Mouse (Mus musculus) intestine, embryonic 16.5 days (tissue): ENCODE data around the gene Fam240a. TPM values are rescaled to one million over a fixed set of nuclear protein-coding genes. Genes with fewer than 3 reads are reported as not detected.

Experiments used
- ATAC-seq: fragments of 200-750 bp; cut with Nextera tagmentation; 2 replicates; pipeline ENCODE4 v1.8.0; 2017; ENCODE audit warnings: moderate TSS enrichment, moderate library complexity
- H3K27ac ChIP-seq: fragments of 300-500 bp; sonication (generic); 2 replicates; pipeline ENCODE4 v1.5.1; 2014; ENCODE audit warnings: mild to moderate bottlenecking, low read length
- H3K27me3 ChIP-seq: fragments of 300-500 bp; sonication (generic); replicated peaks from 2 replicates; pipeline ENCODE4 v1.6.1; 2014; ENCODE audit warnings: low read length, control low read depth, mixed read lengths; ENCODE audit not compliant: control insufficient read depth, insufficient read depth
- H3K36me3 ChIP-seq: fragments of 300-500 bp; sonication (generic); 2 replicates; pipeline ENCODE4 v1.6.1; 2014; ENCODE audit warnings: low read length, control low read depth; ENCODE audit not compliant: control insufficient read depth, insufficient read depth
- H3K4me1 ChIP-seq: fragments of 300-500 bp; sonication (generic); 2 replicates; pipeline ENCODE4 v1.6.1; 2014; ENCODE audit warnings: low read length, control low read depth, mixed read lengths; ENCODE audit not compliant: control insufficient read depth, insufficient read depth
- H3K4me2 ChIP-seq: fragments of 300-500 bp; sonication (generic); 2 replicates; pipeline ENCODE4 v1.6.1; 2014; ENCODE audit warnings: low read depth, low read length, control low read depth
- H3K4me3 ChIP-seq: fragments of 300-500 bp; sonication (generic); 2 replicates; pipeline ENCODE4 v1.5.1; 2014; ENCODE audit warnings: mild to moderate bottlenecking, low read length
- H3K9ac ChIP-seq: fragments of 300-500 bp; sonication (generic); 2 replicates; pipeline ENCODE4 v1.6.1; 2014; ENCODE audit warnings: low read depth, low read length
- H3K9me3 ChIP-seq: fragments of 300-500 bp; sonication (generic); 2 replicates; pipeline ENCODE4 v1.6.1; 2016; ENCODE audit warnings: low read length, control low read depth; ENCODE audit not compliant: control insufficient read depth
- WGBS: fragments of 180-500 bp; shearing (Covaris S2); extraction: QIAGEN DNeasy Blood & Tissue Kit; methylation state at CpG from one replicate; pipeline ENCODE4 v1.1.7; 2014; 5-methylcytosine and 5-hydroxymethylcytosine counted together
- polyA plus RNA-seq: library from polyadenylated mRNA; unstranded; fragments of >200 nt; fragmentation: Nextera tagmentation; extraction: Ambion mirVana; gene quantifications from 2 replicates; pipeline ENCODE4 v1.2.1, GENCODE M21; 2015

Fam240a gene
- polyA plus RNA-seq, 1 experiment from 2014 or later, result not detected

DNA sequence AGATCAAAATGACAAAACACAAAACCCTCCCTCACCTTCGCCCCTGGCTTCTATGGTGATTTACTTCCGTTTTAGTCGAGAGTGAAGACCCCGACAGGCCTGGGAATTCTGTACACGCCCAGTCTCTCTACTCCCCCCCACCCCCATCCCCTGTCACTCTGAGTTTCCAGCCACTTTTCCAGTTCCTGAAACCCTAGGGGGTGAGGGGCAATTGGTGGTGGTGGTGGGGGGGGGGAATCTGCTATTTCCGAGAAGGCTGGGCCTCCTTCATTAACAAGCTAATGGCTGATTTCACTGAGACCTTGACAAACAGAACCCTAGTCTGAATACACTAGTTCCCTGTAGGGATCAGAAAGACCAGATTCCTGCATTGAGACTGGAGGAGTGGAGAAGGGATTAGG, 30.6 kb upstream of the Fam240a start:
- Histone ChIP-seq H3K36me3 (no peaks in the 10 kb centered on the region), H3K27me3 (peaks cover 24% of the 10 kb centered on the region), H3K9me3 (no peaks in the 10 kb centered on the region), H3K4me1 (no peaks in the 10 kb centered on the region; the same call in 1 of the 2 replicates), H3K4me2 (no peak overlapping the region), H3K27ac (no peak overlapping the region), H3K4me3 (no peak overlapping the region), H3K9ac (no peak overlapping the region)
- WGBS, result 26% methylated on average over 6 of the region's 6 CpGs
- no peak for ATAC-seq

DNA sequence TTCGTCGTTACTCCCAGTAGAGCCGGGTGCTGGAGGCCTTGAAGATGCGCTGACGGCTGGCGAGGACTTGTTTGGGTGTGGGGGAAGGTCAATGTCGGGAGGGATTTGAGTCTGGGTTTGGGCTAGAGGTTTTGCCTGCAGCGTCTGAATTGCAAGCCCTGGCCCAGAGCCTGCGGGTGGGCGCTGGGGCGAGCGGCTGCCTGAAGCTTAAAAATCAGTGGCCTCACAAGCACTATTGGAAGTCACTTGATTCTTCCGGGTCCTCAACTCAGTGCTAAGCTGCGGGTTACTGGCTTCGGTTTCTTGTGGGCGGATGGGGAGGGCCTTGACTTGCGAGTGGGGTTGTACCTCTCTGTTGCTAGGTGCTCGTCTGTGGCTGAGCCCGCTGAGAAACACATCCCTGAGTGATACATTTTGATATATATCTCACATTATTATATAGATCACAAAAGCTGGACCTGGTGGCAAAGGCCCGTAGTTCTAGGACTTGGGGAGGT, 29.9 kb upstream of the Fam240a start:
- ATAC-seq, result no peak
- H3K27me3 ChIP-seq, result peaks cover 24% of the 10 kb centered on the region
- no peak overlapping the region for H3K4me2 ChIP-seq
- no peak overlapping the region for H3K9ac ChIP-seq
- no peaks in the 10 kb centered on the region; the same call in 1 of the 2 replicates for H3K4me1 ChIP-seq
- H3K36me3 ChIP-seq, result no peaks in the 10 kb centered on the region
- 33% methylated on average over 20 of the region's 20 CpGs for WGBS
- no peak overlapping the region for H3K4me3 ChIP-seq
- H3K9me3 ChIP-seq, result no peaks in the 10 kb centered on the region
- H3K27ac ChIP-seq, result no peak overlapping the region

GRCm38 (mm10) chr9:110945926-110946325, 29.3 kb upstream of the Fam240a start, which contains the start of gene Tdgf1:
TSS of gene Tdgf1 (minus strand) at chr9:110946158.
- H3K27ac ChIP-seq, result no peak within 1 kb of the TSS
- H3K9ac ChIP-seq, result no peak within 1 kb of the TSS
- H3K27me3 ChIP-seq, result peaks cover 24% of the 10 kb centered on the region
- H3K4me3 ChIP-seq, result no peak within 1 kb of the TSS; the same call in 1 of the 2 replicates
- no peaks in the 10 kb centered on the region; the same call in 1 of the 2 replicates for H3K4me1 ChIP-seq
- ATAC-seq, result no peak
- H3K4me2 ChIP-seq, result no peak within 1 kb of the TSS
- 21% methylated on average over 11 of the region's 11 CpGs for WGBS
- H3K36me3 ChIP-seq, result no peaks in the 10 kb centered on the region
- no peaks in the 10 kb centered on the region for H3K9me3 ChIP-seq

- no peaks in the 10 kb centered on the region for H3K9me3 ChIP-seq
- H3K4me1 ChIP-seq, result no peaks in the 10 kb centered on the region; the same call in 1 of the 2 replicates
- ATAC-seq, result no peak
- 7% methylated on average over 18 of the region's 18 CpGs for WGBS
- no peak overlapping the region for H3K27ac ChIP-seq
- no peak overlapping the region; the same call in 1 of the 2 replicates for H3K4me3 ChIP-seq
- H3K4me2 ChIP-seq, result no peak overlapping the region
- no peaks in the 10 kb centered on the region for H3K36me3 ChIP-seq
- H3K27me3 ChIP-seq, result peaks cover 24% of the 10 kb centered on the region
- H3K9ac ChIP-seq, result no peak overlapping the region
Measured at GRCm38 (mm10) chr9:110945343-110945742, 28.7 kb upstream of the Fam240a start.

DNA sequence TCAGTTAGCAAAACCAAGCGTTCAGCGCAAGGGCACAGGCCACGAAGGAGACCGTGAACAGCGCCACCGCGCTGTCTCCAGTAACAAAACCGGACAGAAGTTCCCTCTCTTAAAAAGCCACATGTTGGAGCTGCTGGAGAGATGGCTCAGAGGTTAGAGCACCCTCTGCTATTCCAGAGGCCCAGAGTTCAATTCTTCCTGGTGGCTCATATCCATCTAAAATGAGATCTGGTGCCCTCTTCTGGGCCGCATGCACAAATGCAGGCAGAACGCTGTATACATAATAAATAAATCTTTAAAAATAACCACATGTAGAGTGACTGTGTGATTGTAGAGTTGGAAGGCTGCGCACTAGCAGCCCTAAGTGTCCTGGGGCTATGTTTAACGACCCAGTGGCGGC, 27.6 kb upstream of the Fam240a start:
- Histone ChIP-seq H3K9ac (no peak overlapping the region), H3K36me3 (no peaks in the 10 kb centered on the region), H3K9me3 (no peaks in the 10 kb centered on the region), H3K27ac (no peak overlapping the region), H3K27me3 (peaks cover 24% of the 10 kb centered on the region), H3K4me3 (no peak overlapping the region), H3K4me1 (no peaks in the 10 kb centered on the region; the same call in 1 of the 2 replicates), H3K4me2 (no peak overlapping the region)
- ATAC-seq, result no peak
- 32% methylated on average over 13 of the region's 13 CpGs for WGBS

DNA sequence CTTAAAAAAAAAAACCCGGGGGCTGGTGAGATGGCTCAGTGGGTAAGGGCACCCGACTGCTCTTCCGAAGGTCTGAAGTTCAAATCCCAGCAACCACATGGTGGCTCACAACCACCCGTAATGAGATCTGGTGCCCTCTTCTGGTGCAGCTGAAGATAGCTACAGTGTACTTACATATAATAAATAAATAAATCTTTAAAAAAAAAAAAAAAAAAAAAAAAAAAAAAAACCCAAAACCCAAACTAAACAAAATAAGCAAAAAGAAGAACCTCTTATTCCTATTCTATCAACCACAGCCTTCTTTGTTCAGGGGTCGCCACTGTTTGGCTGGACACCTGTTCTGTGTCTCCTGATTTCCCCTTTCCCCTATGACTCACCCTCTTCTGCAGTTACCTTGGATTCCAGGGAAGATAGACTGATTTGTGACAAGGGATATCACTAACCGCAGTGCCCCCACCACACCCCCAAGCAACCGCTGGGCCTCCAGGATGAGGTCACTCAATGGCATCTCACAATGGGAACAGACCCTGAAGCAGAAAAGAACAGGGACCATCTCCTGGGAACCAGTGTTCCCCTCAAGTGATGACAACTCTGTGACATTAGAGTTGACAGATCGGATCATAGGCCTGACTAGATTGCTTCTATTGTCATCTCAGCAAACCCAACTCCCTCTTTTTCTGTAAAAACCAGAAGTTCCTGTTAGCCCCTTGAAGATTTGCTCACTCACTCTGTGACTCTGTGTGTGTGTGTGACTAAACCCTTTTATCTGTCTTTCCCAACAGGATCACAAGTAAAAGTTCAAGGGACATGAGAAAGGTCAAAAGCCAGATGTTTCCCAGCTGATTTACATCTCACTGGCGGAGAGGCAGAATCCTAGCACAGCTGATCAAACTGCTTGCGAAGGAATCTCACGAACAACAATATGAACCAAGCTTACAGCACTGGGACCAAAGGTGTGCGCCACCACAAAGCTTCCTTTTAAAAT, 21.1 kb upstream of the Fam240a start:
- H3K4me3 ChIP-seq, result no peak overlapping the region
- no peaks in the 10 kb centered on the region for H3K36me3 ChIP-seq
- no peak overlapping the region for H3K4me2 ChIP-seq
- no peaks in the 10 kb centered on the region for H3K9me3 ChIP-seq
- H3K27ac ChIP-seq, result no peak overlapping the region
- H3K4me1 ChIP-seq, result no peaks in the 10 kb centered on the region
- no peak overlapping the region for H3K9ac ChIP-seq
- no peaks in the 10 kb centered on the region for H3K27me3 ChIP-seq
- WGBS, result 71% methylated on average over 12 of the region's 12 CpGs
- no peak for ATAC-seq

GRCm38 (mm10) chr9:110935941-110936340, 19.3 kb upstream of the Fam240a start:
- H3K27me3 ChIP-seq, result no peaks in the 10 kb centered on the region
- H3K36me3 ChIP-seq, result no peaks in the 10 kb centered on the region
- ATAC-seq, result no peak
- 80% methylated on average over 7 of the region's 7 CpGs for WGBS
- no peak overlapping the region for H3K4me3 ChIP-seq
- no peak overlapping the region for H3K4me2 ChIP-seq
- no peaks in the 10 kb centered on the region for H3K9me3 ChIP-seq
- no peak overlapping the region for H3K9ac ChIP-seq
- H3K27ac ChIP-seq, result no peak overlapping the region
- no peaks in the 10 kb centered on the region for H3K4me1 ChIP-seq

GRCm38 (mm10) chr9:110933850-110934437, 17.3 kb upstream of the Fam240a start:
- WGBS, result 78% methylated on average over 12 of the region's 12 CpGs
- ATAC-seq, result no peak
- H3K4me1 ChIP-seq, result no peaks in the 10 kb centered on the region
- no peaks in the 10 kb centered on the region for H3K36me3 ChIP-seq
- H3K4me3 ChIP-seq, result no peak overlapping the region
- no peak overlapping the region for H3K9ac ChIP-seq
- no peak overlapping the region for H3K4me2 ChIP-seq
- H3K27ac ChIP-seq, result no peak overlapping the region
- no peaks in the 10 kb centered on the region for H3K9me3 ChIP-seq
- no peaks in the 10 kb centered on the region for H3K27me3 ChIP-seq

- 70% methylated on average over 6 of the region's 6 CpGs for WGBS
- Histone ChIP-seq H3K9ac (no peak overlapping the region), H3K4me2 (no peak overlapping the region), H3K9me3 (no peaks in the 10 kb centered on the region), H3K4me1 (no peaks in the 10 kb centered on the region), H3K27ac (no peak overlapping the region), H3K36me3 (no peaks in the 10 kb centered on the region), H3K4me3 (no peak overlapping the region), H3K27me3 (no peaks in the 10 kb centered on the region)
- no peak for ATAC-seq
Measured at GRCm38 (mm10) chr9:110931573-110931972, 14.9 kb upstream of the Fam240a start.
